Mouse (Mus musculus) megakaryocyte, embryonic 14.5 days (primary cell): Measurements from ENCODE around the gene Gna12. TPM values are rescaled to one million over a fixed set of nuclear protein-coding genes. Genes with fewer than 3 reads are reported as not detected.

ENCODE experiments used
- H3K27me3 ChIP-seq: replicated peaks from 2 replicates; pipeline ENCODE3; 2012; ENCODE audit warnings: inconsistent platforms
- H3K36me3 ChIP-seq: replicated peaks from 2 replicates; pipeline ENCODE3; 2012; ENCODE audit warnings: low read length, inconsistent platforms, mixed read lengths
- H3K4me1 ChIP-seq: 2 replicates; pipeline ENCODE4 v1.6.1; 2012; ENCODE audit warnings: inconsistent platforms
- H3K4me3 ChIP-seq: replicated peaks from 2 replicates; pipeline ENCODE3; 2012; ENCODE audit warnings: moderate library complexity, mild to moderate bottlenecking, inconsistent platforms
- H3K9me3 ChIP-seq: 2 replicates; pipeline ENCODE4 v1.6.1; 2012; ENCODE audit warnings: inconsistent platforms
- FLI1 ChIP-seq: IDR thresholded peaks from 2 replicates; pipeline ENCODE4 v1.6.1; 2012; ENCODE audit warnings: low read length, inconsistent platforms, mixed read lengths
- GATA1 ChIP-seq: IDR thresholded peaks from 3 replicates; pipeline ENCODE4 v1.6.1; 2012; ENCODE audit warnings: mixed read lengths, low read length, inconsistent platforms, borderline replicate concordance
- polyA plus RNA-seq: library from polyadenylated mRNA; stranded (reverse); fragments of >175 nt; gene quantifications from 2 replicates; pipeline ENCODE4 v1.2.3, GENCODE M21; 2012; ENCODE audit warnings: low replicate concordance; ENCODE audit not compliant: insufficient read depth

Gna12 gene
- polyA plus RNA-seq, 1 experiment, result 62.1 TPM

- peaks cover 31% of the 10 kb centered on the region for H3K27me3 ChIP-seq
Observed at GRCm38 (mm10) chr5:140732195-140732594, 98.0 kb downstream of the Gna12 start.

GRCm38 (mm10) chr5:140731040-140731797 is 99.0 kb downstream of the Gna12 start:
- Histone ChIP-seq H3K36me3 (no peaks in the 10 kb centered on the region), H3K4me3 (no peak overlapping the region), H3K4me1 (peaks cover 60% of the 10 kb centered on the region), H3K27me3 (peaks cover 29% of the 10 kb centered on the region), H3K9me3 (0 out of 2 replicates have a peak, but pooled peaks cover 3% of the 10 kb centered on the region)
- no peak for TF ChIP-seq GATA1
- TF ChIP-seq FLI1, result no peak

More at GRCm38 (mm10) chr5:140732195-140732594, 98.0 kb downstream of the Gna12 start:
- TF ChIP-seq FLI1, result no peak
- TF ChIP-seq GATA1, result no peak
- Histone ChIP-seq H3K9me3 (0 out of 2 replicates have a peak, but pooled peaks cover 3% of the 10 kb centered on the region), H3K36me3 (no peaks in the 10 kb centered on the region), H3K4me1 (peaks cover 60% of the 10 kb centered on the region), H3K4me3 (no peak overlapping the region)

- Histone ChIP-seq H3K9me3 (no peaks in the 10 kb centered on the region), H3K36me3 (no peaks in the 10 kb centered on the region), H3K4me3 (peak overlapping the region; percentile 51), H3K4me1 (peaks cover 49% of the 10 kb centered on the region), H3K27me3 (peaks cover 48% of the 10 kb centered on the region)
- TF ChIP-seq GATA1 (no peak), FLI1 (no peak)
Observed at GRCm38 (mm10) chr5:140726946-140727740, 103.1 kb downstream of the Gna12 start.

- H3K9me3 ChIP-seq, result no peaks in the 10 kb centered on the region
- peaks cover 51% of the 10 kb centered on the region for H3K27me3 ChIP-seq
- TF ChIP-seq FLI1, result no peak
- no peak for TF ChIP-seq GATA1
- H3K4me3 ChIP-seq, result no peak overlapping the region
- peaks cover 43% of the 10 kb centered on the region for H3K4me1 ChIP-seq
- no peaks in the 10 kb centered on the region for H3K36me3 ChIP-seq
Observed at GRCm38 (mm10) chr5:140726062-140726839, 104.0 kb downstream of the Gna12 start.

GRCm38 (mm10) chr5:140723822-140724221 is 106.4 kb downstream of the Gna12 start, which contains the start of gene Amz1:
Gene Amz1, plus strand, starts transcription at chr5:140724127.
- H3K27me3 ChIP-seq, result peaks cover 50% of the 10 kb centered on the region
- peak within 1 kb of the TSS; percentile 42 for H3K4me3 ChIP-seq
- peaks cover 14% of the 10 kb centered on the region for H3K36me3 ChIP-seq
- TF ChIP-seq FLI1 (no peak), GATA1 (no peak)
- H3K9me3 ChIP-seq, result peaks cover 10% of the 10 kb centered on the region; the same call in 1 of the 2 replicates
- H3K4me1 ChIP-seq, result peaks cover 37% of the 10 kb centered on the region

GRCm38 (mm10) chr5:140722121-140722520 is 108.1 kb downstream of the Gna12 start:
- TF ChIP-seq GATA1 (no peak), FLI1 (no peak)
- Histone ChIP-seq H3K9me3 (peaks cover 10% of the 10 kb centered on the region; the same call in 1 of the 2 replicates), H3K27me3 (peaks cover 49% of the 10 kb centered on the region), H3K4me3 (no peak overlapping the region), H3K4me1 (peaks cover 28% of the 10 kb centered on the region), H3K36me3 (peaks cover 31% of the 10 kb centered on the region)

GRCm38 (mm10) chr5:140720773-140721172 is 109.5 kb downstream of the Gna12 start:
- no peak overlapping the region for H3K4me3 ChIP-seq
- peaks cover 39% of the 10 kb centered on the region for H3K27me3 ChIP-seq
- H3K9me3 ChIP-seq, result peaks cover 10% of the 10 kb centered on the region; the same call in 1 of the 2 replicates
- H3K36me3 ChIP-seq, result peaks cover 45% of the 10 kb centered on the region
- TF ChIP-seq GATA1, result no peak
- no peak for TF ChIP-seq FLI1
- peaks cover 17% of the 10 kb centered on the region for H3K4me1 ChIP-seq

GRCm38 (mm10) chr5:140711040-140711439 is 119.2 kb downstream of the Gna12 start:
- H3K9me3 ChIP-seq, result no peaks in the 10 kb centered on the region
- H3K4me1 ChIP-seq, result peaks cover 21% of the 10 kb centered on the region
- TF ChIP-seq GATA1, result no peak
- no peaks in the 10 kb centered on the region for H3K27me3 ChIP-seq
- H3K36me3 ChIP-seq, result peaks cover 93% of the 10 kb centered on the region
- no peak overlapping the region for H3K4me3 ChIP-seq

GRCm38 (mm10) chr5:140710315-140710714 is 119.9 kb downstream of the Gna12 start:
- Histone ChIP-seq H3K36me3 (peaks cover 88% of the 10 kb centered on the region), H3K27me3 (no peaks in the 10 kb centered on the region), H3K4me1 (peaks cover 29% of the 10 kb centered on the region), H3K9me3 (no peaks in the 10 kb centered on the region), H3K4me3 (no peak overlapping the region)
- TF ChIP-seq GATA1 (no peak), FLI1 (no peak)

Other genes with a start within 250 kb of the Gna12 start
- gene Lfng, start 223.1 kb downstream of the Gna12 start, polyA plus RNA-seq, result 7.3 and 31.9 TPM in 2 replicates
- gene Ttyh3, start 181.4 kb downstream of the Gna12 start, polyA plus RNA-seq, result 302 and 455 TPM in 2 replicates
- 4.5 and 4.7 TPM in 2 replicates for gene Iqce, start 128.1 kb downstream of the Gna12 start, polyA plus RNA-seq
- 15.6 and 22.4 TPM in 2 replicates for gene Brat1, start 125.4 kb downstream of the Gna12 start, polyA plus RNA-seq
- gene Amz1, start 106.3 kb downstream of the Gna12 start, polyA plus RNA-seq, result 4.5 TPM in 1 of 2 replicates, not detected in the other
- 1.8 TPM in 1 of 2 replicates, not detected in the other for gene Card11, start 170.2 kb upstream of the Gna12 start, polyA plus RNA-seq